Mouse (Mus musculus): Measurements from ENCODE around the gene Ubr1.
"Not testable (repeated sequence)": the region's sequence is repeated elsewhere in the genome, so short reads cannot be mapped to it uniquely, and the experiment has no call there.

Ubr1 gene

GRCm38 (mm10) chr2:120976990-120977925 is 6.7 kb upstream of the Ubr1 start, which contains the start of gene Tmem62:
TSS of gene Tmem62 (plus strand) at chr2:120977017.
- no peak for DNase-seq (ENCODE audit: extremely low read depth, low read depth, low spot score)

DNA sequence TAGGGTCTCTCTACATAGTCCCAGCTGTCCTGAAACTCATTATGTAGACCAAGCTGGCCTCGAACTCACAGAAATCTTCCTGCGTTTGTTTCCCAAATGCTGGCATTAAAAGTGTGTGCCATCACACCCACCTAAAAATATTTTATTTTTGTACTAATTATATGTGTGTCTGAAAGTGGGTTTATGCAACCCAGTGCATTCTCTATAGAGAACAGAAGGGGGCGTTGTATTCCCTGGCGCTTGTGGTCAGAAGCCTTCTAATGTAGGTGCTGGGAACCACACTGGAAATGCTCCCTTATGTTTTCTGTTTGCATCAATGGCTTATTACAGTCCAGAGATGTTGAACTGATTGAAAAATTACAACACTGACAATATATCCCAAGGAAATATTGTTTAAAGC is 5.8 kb upstream of the Ubr1 start:
- no peak for DNase-seq (ENCODE audit: extremely low read depth, low read depth, low spot score)

- no peak for DNase-seq (ENCODE audit: extremely low read depth, low read depth, low spot score)
Measured at GRCm38 (mm10) chr2:120972964-120973363, 2.4 kb upstream of the Ubr1 start.

DNA sequence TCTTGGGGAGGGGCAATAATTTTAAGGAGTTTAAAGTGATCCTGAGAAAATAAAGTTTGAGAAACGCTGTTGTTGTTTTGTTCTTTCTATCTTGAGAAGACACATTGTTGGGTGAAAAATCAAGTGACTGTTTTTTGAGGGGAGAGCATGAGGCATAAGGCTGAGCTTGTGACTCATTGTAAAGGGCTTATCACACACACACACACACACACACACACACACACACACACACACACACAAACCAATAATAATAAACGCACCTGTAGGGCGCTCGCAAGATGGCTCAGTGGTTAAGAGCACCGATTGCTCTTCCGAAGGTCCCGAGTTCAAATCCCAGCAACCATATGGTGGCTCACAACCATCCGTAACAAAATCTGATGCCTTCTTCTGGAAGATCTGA is 1.7 kb upstream of the Ubr1 start:
- not testable (repeated sequence) for DNase-seq (ENCODE audit: extremely low read depth, low read depth, low spot score)

DNA sequence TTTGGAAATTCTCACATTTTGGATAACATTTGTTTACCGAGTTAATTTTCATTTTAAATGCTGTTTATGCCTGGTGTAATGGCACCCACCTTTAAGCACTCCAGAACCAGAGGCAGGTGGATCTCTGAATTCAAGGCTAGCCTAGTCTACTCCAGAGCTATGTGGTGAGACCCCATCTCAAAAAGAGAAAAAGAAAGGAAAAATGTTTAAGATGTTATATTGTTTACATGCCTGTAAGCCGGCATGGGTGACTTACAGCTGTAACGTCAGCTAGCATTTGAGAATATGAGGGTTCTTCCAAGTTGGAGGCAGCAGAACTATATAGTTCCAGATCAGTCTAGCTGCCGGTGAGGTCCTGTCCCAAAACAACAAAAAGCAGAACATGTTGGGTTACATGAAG is 1.3 kb upstream of the Ubr1 start:
- DNase-seq (ENCODE audit: extremely low read depth, low read depth, low spot score), result no peak

DNA sequence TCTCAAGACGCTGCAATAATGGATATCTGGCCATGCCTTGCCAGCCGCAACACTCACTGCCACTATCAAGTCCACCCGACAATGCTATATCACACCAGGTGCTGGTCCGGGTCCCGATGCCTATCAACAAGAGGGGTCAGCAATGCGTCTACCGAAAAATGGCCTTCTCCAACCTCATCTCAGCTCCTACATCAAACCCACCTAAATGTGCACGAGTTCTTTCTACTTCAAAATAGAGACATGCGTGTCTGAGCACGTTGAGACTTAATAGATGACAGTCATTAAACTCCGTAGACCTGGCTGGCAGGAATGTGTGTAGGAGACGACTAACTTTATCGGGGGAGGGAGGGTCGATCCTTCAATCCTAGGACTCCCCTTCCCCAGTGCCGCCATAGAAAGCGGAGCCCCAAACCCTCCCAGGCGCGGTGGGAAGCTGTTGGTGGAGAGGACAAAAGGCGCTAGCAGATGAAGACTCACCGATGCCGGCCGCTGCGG is 423 bp downstream of the Ubr1 start:
- no peak for DNase-seq (ENCODE audit: extremely low read depth, low read depth, low spot score)

- no peak for DNase-seq (ENCODE audit: extremely low read depth, low read depth, low spot score)
Measured at GRCm38 (mm10) chr2:120965486-120965885, 5.0 kb downstream of the Ubr1 start.

GRCm38 (mm10) chr2:120963110-120963509 is 7.4 kb downstream of the Ubr1 start:
- DNase-seq (ENCODE audit: extremely low read depth, low read depth, low spot score), result no peak

DNA sequence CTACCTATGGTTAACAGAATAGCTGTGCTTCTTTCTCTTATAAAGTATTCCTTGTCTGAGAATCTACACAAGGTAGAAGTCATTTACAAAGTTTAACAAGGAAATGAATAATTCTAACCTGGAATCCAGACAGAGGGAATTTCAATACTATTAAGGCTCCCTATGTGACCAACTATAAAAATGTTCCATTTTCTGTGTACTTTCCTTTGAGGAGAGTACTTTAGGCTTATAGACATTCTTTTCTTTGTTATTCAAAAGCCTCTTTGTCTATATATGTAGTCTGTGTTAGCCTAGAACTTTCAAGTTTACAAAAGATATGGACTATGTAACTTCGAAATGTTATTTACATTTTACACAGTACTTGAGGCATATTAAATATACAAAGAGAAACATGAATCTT is 10.3 kb downstream of the Ubr1 start:
- DNase-seq (ENCODE audit: extremely low read depth, low read depth, low spot score), result no peak

GRCm38 (mm10) chr2:120959827-120960226 is 10.7 kb downstream of the Ubr1 start:
- no peak for DNase-seq (ENCODE audit: extremely low read depth, low read depth, low spot score)

GRCm38 (mm10) chr2:120959363-120959762 is 11.2 kb downstream of the Ubr1 start:
- no peak for DNase-seq (ENCODE audit: extremely low read depth, low read depth, low spot score)

- DNase-seq (ENCODE audit: extremely low read depth, low read depth, low spot score), result no peak
Measured at GRCm38 (mm10) chr2:120952176-120952938, 18.2 kb downstream of the Ubr1 start.

DNA sequence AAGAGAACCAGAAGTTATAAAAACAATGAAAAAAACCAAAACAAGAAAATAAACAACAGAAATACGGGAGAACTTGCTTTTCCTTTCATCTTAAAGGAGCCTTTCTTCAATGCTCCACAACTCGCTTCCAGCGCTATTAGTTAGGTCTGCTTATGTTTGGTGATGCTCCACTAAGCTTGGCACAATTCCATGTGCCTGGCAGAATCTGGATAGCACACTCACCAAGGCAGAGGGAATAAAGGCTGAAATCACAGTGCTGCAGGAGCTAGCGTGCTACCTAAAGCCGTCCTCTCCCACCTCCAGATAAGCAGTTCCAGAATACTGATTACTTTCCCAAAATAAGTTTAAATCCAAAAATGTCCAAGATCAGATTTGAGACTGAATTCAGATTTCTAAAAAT is 19.3 kb downstream of the Ubr1 start:
- no peak for DNase-seq (ENCODE audit: extremely low read depth, low read depth, low spot score)

- DNase-seq (ENCODE audit: extremely low read depth, low read depth, low spot score), result no peak
Measured at GRCm38 (mm10) chr2:120933038-120933437, 37.5 kb downstream of the Ubr1 start.

DNA sequence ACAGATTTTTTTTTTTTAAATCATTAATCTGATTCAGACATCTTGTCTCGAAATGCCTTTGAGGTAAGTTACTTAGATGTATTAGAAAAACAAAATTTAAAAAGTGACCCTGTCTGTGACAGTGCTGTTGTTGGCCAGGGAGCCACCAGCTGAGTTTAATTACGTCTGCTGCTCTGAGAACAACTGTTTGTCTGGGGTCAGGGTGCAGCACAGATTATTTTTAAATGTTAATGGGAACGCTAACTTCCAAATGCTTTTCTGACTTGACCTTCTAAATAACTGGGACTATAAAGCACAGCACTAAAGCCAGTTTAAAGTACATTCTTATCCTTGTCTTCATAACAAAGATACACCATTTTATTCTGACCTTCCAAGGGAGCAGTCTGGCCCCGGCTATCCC is 61.0 kb downstream of the Ubr1 start:
- DNase-seq (ENCODE audit: extremely low read depth, low read depth, low spot score), result no peak

DNA sequence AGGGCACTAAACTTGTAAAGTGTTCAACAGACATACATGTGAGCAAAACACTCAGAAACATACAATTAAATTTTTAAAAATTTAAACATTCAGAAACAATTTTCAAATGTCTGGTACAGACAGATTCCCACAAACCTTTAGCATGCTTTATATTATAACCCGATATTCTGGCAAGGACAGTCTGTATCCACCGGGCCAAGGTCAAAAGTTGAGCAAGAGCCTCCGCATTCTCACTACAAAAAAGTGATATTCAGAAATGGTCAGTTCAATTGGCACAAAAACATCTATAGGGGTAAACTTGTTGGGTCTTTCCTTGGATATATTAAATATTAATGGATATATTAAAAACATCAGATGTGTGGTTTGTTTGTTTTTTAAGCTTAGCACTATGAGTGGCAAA is 74.2 kb downstream of the Ubr1 start:
- DNase-seq (ENCODE audit: extremely low read depth, low read depth, low spot score), result no peak

DNA sequence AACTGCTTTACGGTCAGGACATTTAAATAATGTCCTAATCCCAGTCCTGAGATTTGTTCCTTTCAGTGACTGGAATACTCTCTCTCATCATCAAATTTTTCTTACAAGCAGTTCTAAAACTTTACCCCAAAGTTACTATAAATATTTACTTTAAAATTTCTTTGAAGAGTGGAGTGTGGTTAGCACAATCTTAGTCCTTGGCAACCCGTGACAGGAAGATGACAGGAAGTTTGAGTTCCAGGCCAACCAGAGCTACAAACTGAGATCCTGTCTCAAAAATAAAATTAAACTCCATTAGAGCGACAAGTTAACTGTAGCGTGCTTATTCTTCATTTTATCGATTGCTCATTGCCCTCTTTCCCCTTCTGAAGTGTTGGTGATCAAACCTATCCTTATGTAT is 82.9 kb downstream of the Ubr1 start:
- no peak for DNase-seq (ENCODE audit: extremely low read depth, low read depth, low spot score)

DNA sequence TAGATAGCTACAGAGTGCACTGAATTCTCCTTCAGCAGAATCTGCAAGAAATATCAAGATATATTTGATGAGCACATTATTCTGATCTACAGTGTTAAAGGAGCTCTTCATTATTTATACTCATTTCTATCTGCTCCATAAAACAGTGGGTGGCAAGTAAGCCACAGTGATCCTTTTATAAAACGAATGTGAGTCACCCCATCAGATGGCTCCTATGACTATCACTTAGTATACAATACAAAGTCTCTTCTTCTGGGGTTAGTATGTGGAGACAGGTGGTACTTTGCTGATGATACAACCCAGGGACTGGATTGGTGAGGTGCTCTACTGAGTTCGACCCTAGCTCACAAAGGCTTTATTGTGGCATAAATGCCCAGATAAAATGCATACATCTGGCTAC is 97.3 kb downstream of the Ubr1 start:
- DNase-seq (ENCODE audit: extremely low read depth, low read depth, low spot score), result no peak

- no peak for DNase-seq (ENCODE audit: extremely low read depth, low read depth, low spot score)
Measured at GRCm38 (mm10) chr2:120871447-120872336, 98.8 kb downstream of the Ubr1 start.

- DNase-seq (ENCODE audit: extremely low read depth, low read depth, low spot score), result no peak
Measured at GRCm38 (mm10) chr2:120867336-120867735, 103.2 kb downstream of the Ubr1 start.

- DNase-seq (ENCODE audit: extremely low read depth, low read depth, low spot score), result no peak
Measured at GRCm38 (mm10) chr2:120866561-120866960, 104.0 kb downstream of the Ubr1 start.
